Mouse (Mus musculus) liver, embryonic 14.5 days (tissue): Measurements from ENCODE around the gene Dolpp1. TPM values are rescaled to one million over a fixed set of nuclear protein-coding genes. Genes with fewer than 3 reads are reported as not detected.
A peak's percentile ranks its signal among the peaks of the same experiment; 100 is the strongest.

ENCODE experiments used
- ATAC-seq: fragments of 200-750 bp; cut with Nextera tagmentation; 2 replicates; pipeline ENCODE4 v1.8.0; 2017; ENCODE audit warnings: moderate number of reproducible peaks, mild to moderate bottlenecking, moderate library complexity; ENCODE audit not compliant: insufficient read depth
- DNase-seq, 3 experiments: peaks; one replicate each; pipeline ENCODE4 v3.0.0-alpha.2; 2012 to 2013; ENCODE audit warnings: low read depth in 3 of 3, low spot score in 3 of 3
- H3K27ac ChIP-seq: fragments of 300-500 bp; sonication (generic); 2 replicates; pipeline ENCODE4 v1.5.1; 2014; ENCODE audit warnings: moderate library complexity, mild to moderate bottlenecking, control low read depth, inconsistent platforms
- H3K27me3 ChIP-seq: fragments of 300-500 bp; sonication (generic); 2 replicates; pipeline ENCODE4 v1.6.1; 2014; ENCODE audit warnings: mild to moderate bottlenecking, low read length, moderate library complexity; ENCODE audit not compliant: control insufficient read depth, insufficient read depth
- H3K36me3 ChIP-seq: fragments of 300-500 bp; sonication (generic); replicated peaks from 2 replicates; pipeline ENCODE4 v1.6.1; 2014; ENCODE audit warnings: low read depth; ENCODE audit not compliant: control insufficient read depth, insufficient read depth
- H3K4me1 ChIP-seq, 2 experiments: fragments of 200-500 bp in 1 of 2; fragments of 300-500 bp in 1 of 2; sonication (generic) in 1 of 2; replicated peaks; 2 replicates each; pipeline ENCODE4 v1.6.1; 2012 to 2014; ENCODE audit warnings: antibody characterized with exemption in 1 of 2, inconsistent platforms in 1 of 2, low read length in 1 of 2; ENCODE audit not compliant: control insufficient read depth in 2 of 2, insufficient read depth in 2 of 2
- H3K4me2 ChIP-seq: fragments of 300-500 bp; sonication (generic); 2 replicates; pipeline ENCODE4 v1.6.1; 2014; ENCODE audit warnings: low read depth, mild to moderate bottlenecking, control low read depth, moderate library complexity
- H3K4me3 ChIP-seq, 2 experiments: fragments of 200-500 bp in 1 of 2; fragments of 300-500 bp in 1 of 2; sonication (generic) in 1 of 2; 2 replicates each; pipeline ENCODE4 v1.5.1; 2012 to 2014; ENCODE audit warnings: low read depth in 2 of 2, low read length in 2 of 2, mild to moderate bottlenecking in 2 of 2, control low read depth in 1 of 2, inconsistent platforms in 1 of 2, moderate library complexity in 1 of 2; ENCODE audit not compliant: insufficient read depth in 1 of 2
- H3K9ac ChIP-seq: fragments of 300-500 bp; sonication (generic); replicated peaks from 2 replicates; pipeline ENCODE4 v1.6.1; 2014; ENCODE audit warnings: mild to moderate bottlenecking, control low read depth, moderate library complexity
- H3K9me3 ChIP-seq: fragments of 300-500 bp; sonication (generic); 2 replicates; pipeline ENCODE4 v1.6.1; 2016; ENCODE audit warnings: low read length, mixed read lengths; ENCODE audit not compliant: control insufficient read depth
- CTCF ChIP-seq: IDR thresholded peaks from 2 replicates; pipeline ENCODE4 v1.5.1; 2016; ENCODE audit warnings: antibody characterized with exemption, low read depth, control low read depth
- EP300 ChIP-seq: IDR thresholded peaks from 2 replicates; pipeline ENCODE4 v1.6.1; 2016; ENCODE audit warnings: antibody characterized with exemption, low read depth
- WGBS: fragments of 180-500 bp; shearing (Covaris S2); extraction: QIAGEN DNeasy Blood & Tissue Kit; methylation state at CpG from one replicate; pipeline ENCODE4 v1.1.7; 2014; ENCODE audit not compliant: insufficient replicate concordance; 5-methylcytosine and 5-hydroxymethylcytosine counted together
- polyA plus RNA-seq, 2 experiments: library from polyadenylated mRNA; depleted of rRNA in 1 of 2; stranded (reverse) in 1 of 2; unstranded in 1 of 2; fragments of >200 nt; fragmentation: Nextera tagmentation in 1 of 2; extraction: Ambion mirVana in 1 of 2; gene quantifications; 2 replicates each; pipeline versions ENCODE4 v1.2.1 to v1.2.3; 2012 to 2014

Gene Dolpp1
- polyA plus RNA-seq, 2 experiments = 13.5 to 17.0 TPM

GRCm38 (mm10) chr2:30358533-30359531, 33.2 kb upstream of the Dolpp1 start, which contains the start of gene Sh3glb2:
Sh3glb2 (minus strand) TSS chr2:30359337.
- Histone ChIP-seq H3K36me3 (no peaks in the 10 kb centered on the region), H3K9ac (peak within 1 kb of the TSS; percentile 59), H3K4me2 (peak within 1 kb of the TSS; percentile 83), H3K27ac (no peak within 1 kb of the TSS), H3K4me1 (peaks cover 7 to 15% of the 10 kb centered on the region in 2 experiments), H3K4me3 (peak within 1 kb of the TSS; percentile 70 to 82), H3K27me3 (no peaks in the 10 kb centered on the region), H3K9me3 (no peaks in the 10 kb centered on the region; the same call in 1 of the 2 replicates)
- TF ChIP-seq EP300 (no peak), CTCF (peak; percentile 53)
- DNase-seq = peak; percentile 52 to 66 (median 63)
- under 1% methylated on average over 55 of the region's 73 CpGs for WGBS
- ATAC-seq = peak; percentile 61

GRCm38 (mm10) chr2:30360626-30361025, 31.4 kb upstream of the Dolpp1 start:
- Histone ChIP-seq H3K4me1 (peaks cover 17 to 23% of the 10 kb centered on the region in 2 experiments), H3K27me3 (no peaks in the 10 kb centered on the region), H3K4me3 (no peak overlapping the region), H3K4me2 (no peak overlapping the region), H3K36me3 (no peaks in the 10 kb centered on the region), H3K27ac (no peak overlapping the region), H3K9ac (no peak overlapping the region), H3K9me3 (no peaks in the 10 kb centered on the region; the same call in 1 of the 2 replicates)
- WGBS = 67% methylated on average over 10 of the region's 10 CpGs
- ATAC-seq (no peak), DNase-seq (no peak)
- TF ChIP-seq CTCF = no peak

GRCm38 (mm10) chr2:30362865-30363264, 29.2 kb upstream of the Dolpp1 start:
- Histone ChIP-seq H3K4me2 (no peak overlapping the region), H3K36me3 (no peaks in the 10 kb centered on the region), H3K9me3 (no peaks in the 10 kb centered on the region; the same call in 1 of the 2 replicates), H3K9ac (no peak overlapping the region), H3K27ac (no peak overlapping the region), H3K27me3 (no peaks in the 10 kb centered on the region), H3K4me1 (peaks cover 17 to 18% of the 10 kb centered on the region in 2 experiments), H3K4me3 (no peak overlapping the region)
- ATAC-seq (no peak), DNase-seq (no peak)
- 72% methylated on average over 5 of the region's 5 CpGs for WGBS
- TF ChIP-seq CTCF = peak; percentile 53
- TF ChIP-seq EP300 = no peak

- WGBS = under 1% methylated on average over 54 of the region's 54 CpGs
- Histone ChIP-seq H3K4me2 (peak within 1 kb of the TSS; percentile 92), H3K9ac (peak within 1 kb of the TSS; percentile 64), H3K27me3 (no peaks in the 10 kb centered on the region), H3K36me3 (peaks cover 7% of the 10 kb centered on the region), H3K4me1 (peaks cover 13 to 15% of the 10 kb centered on the region in 2 experiments), H3K27ac (no peak within 1 kb of the TSS; the same call in 1 of the 2 replicates), H3K4me3 (peak within 1 kb of the TSS; percentile 66 to 78), H3K9me3 (no peaks in the 10 kb centered on the region; the same call in 1 of the 2 replicates)
- ATAC-seq (peak; percentile 95), DNase-seq (peak; percentile 98 to 99 (median 99))
- TF ChIP-seq EP300 (no peak), CTCF (0 out of 2 replicates have a peak, but pooled peaks have one; percentile 1)
Observed at GRCm38 (mm10) chr2:30363773-30364650, 28.0 kb upstream of the Dolpp1 start, which contains the start of gene Miga2. Miga2 (plus strand) TSS chr2:30364233.
